11 mouse cellular contexts compared by ENCODE assay signal in the genomic region with DNA sequence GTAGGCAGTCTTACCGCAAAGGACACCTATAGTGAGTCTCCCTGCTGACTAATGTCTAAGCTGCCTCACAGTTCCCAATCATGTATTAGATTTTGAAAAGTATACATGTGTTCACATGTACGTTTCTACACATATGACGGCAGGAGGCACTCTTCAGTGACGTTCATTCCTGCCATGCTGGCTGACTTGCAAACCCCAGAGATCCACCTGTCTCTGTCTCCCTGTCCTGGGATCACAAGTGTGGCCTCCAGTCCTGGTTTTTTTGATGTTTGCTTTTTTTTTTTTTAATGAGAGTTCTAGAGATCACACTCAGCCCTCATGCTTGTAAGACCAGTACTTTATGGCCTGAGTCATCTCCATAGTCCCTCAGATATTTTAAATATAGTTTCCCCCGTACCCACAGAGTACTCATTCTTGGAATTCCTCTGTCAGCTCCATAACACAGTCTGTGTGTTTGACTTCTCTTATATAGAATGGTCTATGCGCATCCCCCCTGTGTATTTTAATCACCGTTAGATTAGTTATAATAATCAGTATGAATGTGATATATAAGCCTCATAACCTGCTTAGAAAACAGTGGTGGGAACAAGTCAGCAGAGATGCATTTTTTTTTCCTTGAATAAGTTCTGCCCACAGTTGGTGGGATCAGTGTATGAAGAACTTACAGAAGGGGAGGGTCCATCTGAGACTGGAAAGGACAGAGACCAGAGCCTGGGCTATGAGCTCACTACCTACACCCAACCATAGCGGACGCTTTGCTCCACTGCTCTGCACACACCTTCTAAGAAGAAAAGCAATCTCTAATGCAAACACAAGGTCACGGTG. TPM values are rescaled to one million over a fixed set of nuclear protein-coding genes. Genes with fewer than 3 reads are reported as not detected.
A peak's percentile ranks its signal among the peaks of the same experiment; 100 is the strongest.
DNase-seq lines count a peak whose midpoint lies in the region; ATAC-seq and TF ChIP-seq lines count a peak whose summit lies in the region.
"Had no signal": no experiment of that assay in that cellular context is flagged by ENCODE, and none has a peak within 500 bp of the region (broad histone marks: within the 10 kb centered on the region; RNA-seq: fewer than 3 reads in every experiment).

No protein-coding gene starts in this region.

- intact Hi-C loops in heart, postnatal 10 days (cut with DNase I) = no loop called here

- no peaks in the 10 kb centered on the region for H3K9me3 ChIP-seq in heart, postnatal 0 days (replicated peaks; ENCODE audit: control insufficient read depth, low read length)
- H3K9me3 ChIP-seq in lung, embryonic 15.5 days = no peaks in the 10 kb centered on the region
- H3K9me3 ChIP-seq in intestine, embryonic 16.5 days (ENCODE audit: control insufficient read depth, low read length) = no peaks in the 10 kb centered on the region
- H3K9me3 ChIP-seq in forebrain, embryonic 12.5 days = no peaks in the 10 kb centered on the region
- H3K9me3 ChIP-seq: liver, embryonic 12.5 days; neural tube, embryonic 13.5 days had no signal

- no peak for TF ChIP-seq EP300 in heart, postnatal 0 days (IDR thresholded peaks at IDR 0.05; ENCODE audit: low read depth)

- no peak for ATAC-seq in heart, postnatal 0 days (ENCODE audit: insufficient read depth, low read depth)
- no peak for ATAC-seq in lung, embryonic 15.5 days (ENCODE audit: borderline replicate concordance, extremely low read depth, low FRiP score, low TSS enrichment)
- ATAC-seq in intestine, embryonic 16.5 days = peak; percentile 63; the same call in 1 of the 2 replicates
- no peak for ATAC-seq in forebrain, embryonic 12.5 days (ENCODE audit: low FRiP score)
- ATAC-seq: liver, embryonic 12.5 days; midbrain, embryonic 16.5 days had no signal

- H3K9ac ChIP-seq in heart, postnatal 0 days (replicated peaks; ENCODE audit: low read depth, low read length) = no peak overlapping the region
- no peak overlapping the region for H3K9ac ChIP-seq in lung, embryonic 15.5 days
- H3K9ac ChIP-seq in intestine, embryonic 16.5 days (ENCODE audit: low read depth, low read length) = no peak overlapping the region
- H3K9ac ChIP-seq in forebrain, embryonic 12.5 days = no peak overlapping the region
- H3K9ac ChIP-seq: liver, embryonic 12.5 days; neural tube, embryonic 13.5 days had no signal

- no peaks in the 10 kb centered on the region for H3K4me1 ChIP-seq in heart, postnatal 0 days (ENCODE audit: control insufficient read depth, insufficient read depth)
- peaks cover 41% of the 10 kb centered on the region for H3K4me1 ChIP-seq in lung, embryonic 15.5 days
- peaks cover 7% of the 10 kb centered on the region; the same call in 1 of the 2 replicates for H3K4me1 ChIP-seq in intestine, embryonic 16.5 days (ENCODE audit: control insufficient read depth, insufficient read depth, low read length)
- no peaks in the 10 kb centered on the region for H3K4me1 ChIP-seq in forebrain, embryonic 12.5 days
- H3K4me1 ChIP-seq: liver, embryonic 12.5 days had no signal

- H3K4me2 ChIP-seq in heart, postnatal 0 days (ENCODE audit: low read depth, low read length) = no peak overlapping the region
- no peak overlapping the region for H3K4me2 ChIP-seq in lung, embryonic 15.5 days
- no peak overlapping the region for H3K4me2 ChIP-seq in intestine, embryonic 16.5 days (ENCODE audit: low read depth, low read length)
- no peak overlapping the region for H3K4me2 ChIP-seq in forebrain, embryonic 12.5 days
- H3K4me2 ChIP-seq: liver, embryonic 12.5 days; neural tube, embryonic 13.5 days had no signal

- 61% methylated on average over 10 of the region's 10 CpGs for WGBS in heart, postnatal 0 days
- 52% methylated on average over 10 of the region's 10 CpGs for WGBS in lung, embryonic 15.5 days
- WGBS in intestine, embryonic 16.5 days = 65% methylated on average over 10 of the region's 10 CpGs
- 91% methylated on average over 10 of the region's 10 CpGs for WGBS in forebrain, embryonic 12.5 days

- DNase-seq in heart, postnatal 0 days (ENCODE audit: low spot score) = no peak
- no peak for DNase-seq in heart, postnatal 10 days
- no peak for DNase-seq in lung, adult 18-20 months
- no peak for DNase-seq in MN1 (ENCODE audit: low spot score)
- DNase-seq: cerebellum, adult 2 months had no signal

- no peak overlapping the region for H3K4me3 ChIP-seq in heart, postnatal 0 days (ENCODE audit: low read depth, low read length)
- no peak overlapping the region for H3K4me3 ChIP-seq in lung, embryonic 15.5 days
- H3K4me3 ChIP-seq in intestine, embryonic 16.5 days (ENCODE audit: low read length) = no peak overlapping the region
- no peak overlapping the region for H3K4me3 ChIP-seq in forebrain, embryonic 12.5 days (replicated peaks)
- H3K4me3 ChIP-seq: liver, embryonic 12.5 days; neural tube, embryonic 13.5 days had no signal

- no peaks in the 10 kb centered on the region for H3K36me3 ChIP-seq in heart, postnatal 0 days (replicated peaks; ENCODE audit: control insufficient read depth, insufficient read depth, low read length)
- no peaks in the 10 kb centered on the region for H3K36me3 ChIP-seq in lung, embryonic 15.5 days
- H3K36me3 ChIP-seq in intestine, embryonic 16.5 days (ENCODE audit: control insufficient read depth, insufficient read depth, low read length) = no peaks in the 10 kb centered on the region
- H3K36me3 ChIP-seq in forebrain, embryonic 12.5 days (replicated peaks) = no peaks in the 10 kb centered on the region
- H3K36me3 ChIP-seq: liver, embryonic 12.5 days; neural tube, embryonic 13.5 days had no signal

- no peak for TF ChIP-seq CTCF in heart, postnatal 0 days (IDR thresholded peaks at IDR 0.05; ENCODE audit: low read depth)

- no peaks in the 10 kb centered on the region for H3K27me3 ChIP-seq in heart, postnatal 0 days (ENCODE audit: control insufficient read depth, insufficient read depth, low read length)
- no peaks in the 10 kb centered on the region for H3K27me3 ChIP-seq in lung, embryonic 15.5 days
- H3K27me3 ChIP-seq in intestine, embryonic 16.5 days (replicated peaks; ENCODE audit: control insufficient read depth, insufficient read depth, low read length) = no peaks in the 10 kb centered on the region
- no peaks in the 10 kb centered on the region for H3K27me3 ChIP-seq in forebrain, embryonic 12.5 days
- H3K27me3 ChIP-seq: liver, embryonic 12.5 days; neural tube, embryonic 13.5 days had no signal

- H3K27ac ChIP-seq in heart, postnatal 0 days (ENCODE audit: low read depth) = peak overlapping the region; percentile 3; the same call in 1 of the 2 replicates
- peak overlapping the region; percentile 55 for H3K27ac ChIP-seq in lung, embryonic 15.5 days
- H3K27ac ChIP-seq in intestine, embryonic 16.5 days (ENCODE audit: low read length) = peak overlapping the region; percentile 47
- no peak overlapping the region for H3K27ac ChIP-seq in forebrain, embryonic 12.5 days
- H3K27ac ChIP-seq: liver, embryonic 12.5 days; neural tube, embryonic 13.5 days had no signal

RNA-seq across cellular contexts. Expression of a gene that starts 40.3 kb away (rescaled TPM):
- total RNA-seq in heart, postnatal 0 days (2014; rRNA removed; ENCODE audit: low replicate concordance) = 61.2 and 69.2 TPM in 2 replicates
- polyA plus RNA-seq in heart, postnatal 0 days (2015; fragmentation: Nextera tagmentation; extraction: Ambion mirVana) = 44.0 and 45.0 TPM in 2 replicates
- 100 to 1,000 TPM; 105 to 144 TPM for total RNA-seq in heart, postnatal 10 days (2021)
- polyA plus RNA-seq in lung, embryonic 15.5 days (2015; fragmentation: Nextera tagmentation; extraction: Ambion mirVana) = 96.1 and 107 TPM in 2 replicates
- polyA plus RNA-seq in intestine, embryonic 16.5 days (2015; fragmentation: Nextera tagmentation; extraction: Ambion mirVana) = 58.6 and 59.8 TPM in 2 replicates
- 15.4 and 17.2 TPM in 2 replicates for polyA plus RNA-seq in forebrain, embryonic 12.5 days (2016; fragmentation: Nextera tagmentation; extraction: Ambion mirVana)
